Comparison of ENCODE assay signal across 14 mouse cellular contexts in genomic region chr5:136582201-136582600, GRCm38 (mm10). TPM values are rescaled to one million over a fixed set of nuclear protein-coding genes. Genes with fewer than 3 reads are reported as not detected.
A peak's percentile ranks its signal among the peaks of the same experiment; 100 is the strongest.
DNase-seq lines count a peak whose midpoint lies in the region; ATAC-seq and TF ChIP-seq lines count a peak whose summit lies in the region.
"Had no signal": no experiment of that assay in that cellular context is flagged by ENCODE, and none has a peak within 500 bp of the region (broad histone marks: within the 10 kb centered on the region; RNA-seq: fewer than 3 reads in every experiment).

No protein-coding gene starts in this region.

- ATAC-seq in forebrain, embryonic 14.5 days = no peak
- ATAC-seq in forebrain, embryonic 16.5 days = no peak
- no peak for ATAC-seq in lung, embryonic 14.5 days (ENCODE audit: insufficient read depth)
- ATAC-seq in hindbrain, embryonic 14.5 days (ENCODE audit: low FRiP score) = no peak
- no peak for ATAC-seq in neural tube, embryonic 13.5 days (ENCODE audit: low read depth)
- ATAC-seq: Patski had no signal

- peaks cover 26% of the 10 kb centered on the region for H3K27me3 ChIP-seq in forebrain, embryonic 14.5 days (replicated peaks; ENCODE audit: control insufficient read depth, insufficient read depth, low read length)
- H3K27me3 ChIP-seq in forebrain, embryonic 16.5 days (replicated peaks; ENCODE audit: control insufficient read depth, insufficient read depth, low read length) = peaks cover 23% of the 10 kb centered on the region; the same call in 1 of the 2 replicates
- H3K27me3 ChIP-seq in lung, embryonic 14.5 days (ENCODE audit: insufficient read depth, low read length) = peaks cover 30% of the 10 kb centered on the region
- peaks cover 24% of the 10 kb centered on the region for H3K27me3 ChIP-seq in hindbrain, embryonic 14.5 days (ENCODE audit: control insufficient read depth, insufficient read depth, low read length)
- H3K27me3 ChIP-seq in neural tube, embryonic 13.5 days = peaks cover 39% of the 10 kb centered on the region
- H3K27me3 ChIP-seq: Patski had no signal

- H3K4me1 ChIP-seq in forebrain, embryonic 14.5 days (ENCODE audit: control insufficient read depth, insufficient read depth, low read length) = no peaks in the 10 kb centered on the region
- H3K4me1 ChIP-seq in forebrain, embryonic 16.5 days (replicated peaks; ENCODE audit: control insufficient read depth, insufficient read depth, low read length) = 0 out of 2 replicates have a peak, but pooled peaks cover 2% of the 10 kb centered on the region
- peaks cover 3% of the 10 kb centered on the region; the same call in 1 of the 2 replicates for H3K4me1 ChIP-seq in lung, embryonic 14.5 days (ENCODE audit: insufficient read depth)
- H3K4me1 ChIP-seq in hindbrain, embryonic 14.5 days (replicated peaks; ENCODE audit: control insufficient read depth, insufficient read depth, low read length) = no peaks in the 10 kb centered on the region; the same call in 1 of the 2 replicates
- peaks cover 16% of the 10 kb centered on the region for H3K4me1 ChIP-seq in neural tube, embryonic 13.5 days (replicated peaks)

- no peak overlapping the region for H3K9ac ChIP-seq in forebrain, embryonic 14.5 days (ENCODE audit: low read length)
- H3K9ac ChIP-seq in forebrain, embryonic 16.5 days (replicated peaks; ENCODE audit: low read depth, low read length) = no peak overlapping the region
- H3K9ac ChIP-seq in lung, embryonic 14.5 days = no peak overlapping the region
- H3K9ac ChIP-seq in hindbrain, embryonic 14.5 days = no peak overlapping the region
- no peak overlapping the region for H3K9ac ChIP-seq in neural tube, embryonic 13.5 days
- H3K9ac ChIP-seq: liver, embryonic 13.5 days had no signal

- 12% methylated on average over 12 of the region's 12 CpGs for WGBS in forebrain, embryonic 14.5 days
- WGBS in forebrain, embryonic 16.5 days = 12% methylated on average over 12 of the region's 12 CpGs
- 4% methylated on average over 12 of the region's 12 CpGs for WGBS in lung, embryonic 14.5 days
- WGBS in hindbrain, embryonic 14.5 days = 8% methylated on average over 12 of the region's 12 CpGs
- WGBS in neural tube, embryonic 13.5 days = 4% methylated on average over 12 of the region's 12 CpGs

- no peaks in the 10 kb centered on the region for H3K9me3 ChIP-seq in forebrain, embryonic 14.5 days (replicated peaks; ENCODE audit: control insufficient read depth, low read length)
- H3K9me3 ChIP-seq in forebrain, embryonic 16.5 days (ENCODE audit: control insufficient read depth, low read length) = no peaks in the 10 kb centered on the region; the same call in 1 of the 2 replicates
- H3K9me3 ChIP-seq in lung, embryonic 14.5 days (ENCODE audit: low read depth, low read length) = no peaks in the 10 kb centered on the region
- H3K9me3 ChIP-seq in hindbrain, embryonic 14.5 days (ENCODE audit: control insufficient read depth, low read length) = no peaks in the 10 kb centered on the region
- no peaks in the 10 kb centered on the region for H3K9me3 ChIP-seq in neural tube, embryonic 13.5 days
- H3K9me3 ChIP-seq: liver, embryonic 13.5 days had no signal

- no peak overlapping the region for H3K4me3 ChIP-seq in forebrain, embryonic 14.5 days (ENCODE audit: low read depth, low read length)
- no peak overlapping the region for H3K4me3 ChIP-seq in forebrain, embryonic 16.5 days (replicated peaks; ENCODE audit: low read length)
- H3K4me3 ChIP-seq in lung, embryonic 14.5 days (ENCODE audit: low read depth, low read length) = no peak overlapping the region
- H3K4me3 ChIP-seq in hindbrain, embryonic 14.5 days (replicated peaks; ENCODE audit: low read length) = no peak overlapping the region
- no peak overlapping the region for H3K4me3 ChIP-seq in neural tube, embryonic 13.5 days
- H3K4me3 ChIP-seq: erythroblast, embryonic 14.5 days; liver, embryonic 13.5 days had no signal

- no peak for TF ChIP-seq CTCF in lung, embryonic 14.5 days (IDR thresholded peaks at IDR 0.05; ENCODE audit: low read depth)

- H3K27ac ChIP-seq in forebrain, embryonic 14.5 days (ENCODE audit: low read depth, low read length) = no peak overlapping the region
- H3K27ac ChIP-seq in forebrain, embryonic 16.5 days (ENCODE audit: low read length) = no peak overlapping the region
- no peak overlapping the region for H3K27ac ChIP-seq in lung, embryonic 14.5 days (ENCODE audit: low read depth)
- no peak overlapping the region for H3K27ac ChIP-seq in hindbrain, embryonic 14.5 days
- H3K27ac ChIP-seq in neural tube, embryonic 13.5 days (replicated peaks) = no peak overlapping the region
- H3K27ac ChIP-seq: liver, embryonic 13.5 days had no signal

- H3K4me2 ChIP-seq in forebrain, embryonic 14.5 days (ENCODE audit: low read length) = peak overlapping the region; percentile 5; the same call in 1 of the 2 replicates
- H3K4me2 ChIP-seq in forebrain, embryonic 16.5 days (ENCODE audit: low read length) = no peak overlapping the region
- H3K4me2 ChIP-seq in lung, embryonic 14.5 days = peak overlapping the region; percentile 41
- H3K4me2 ChIP-seq in hindbrain, embryonic 14.5 days (replicated peaks) = peak overlapping the region; percentile 23; the same call in 1 of the 2 replicates
- H3K4me2 ChIP-seq in neural tube, embryonic 13.5 days = peak overlapping the region; percentile 20; the same call in 1 of the 2 replicates

- H3K36me3 ChIP-seq in forebrain, embryonic 14.5 days (ENCODE audit: control insufficient read depth, insufficient read depth, low read length) = no peaks in the 10 kb centered on the region
- no peaks in the 10 kb centered on the region for H3K36me3 ChIP-seq in forebrain, embryonic 16.5 days (ENCODE audit: control insufficient read depth, insufficient read depth)
- H3K36me3 ChIP-seq in lung, embryonic 14.5 days (ENCODE audit: insufficient read depth) = no peaks in the 10 kb centered on the region
- H3K36me3 ChIP-seq in hindbrain, embryonic 14.5 days (replicated peaks; ENCODE audit: control insufficient read depth, insufficient read depth) = no peaks in the 10 kb centered on the region
- no peaks in the 10 kb centered on the region for H3K36me3 ChIP-seq in neural tube, embryonic 13.5 days
- H3K36me3 ChIP-seq: liver, embryonic 13.5 days had no signal

- intact Hi-C loops in left cerebral cortex, postnatal 4 days (cut with DNase I) = no loop called here

- no peak for DNase-seq in forebrain, embryonic 14.5 days (ENCODE audit: low spot score)
- peak; percentile 11 for DNase-seq in lung, embryonic 14.5 days
- no peak for DNase-seq in lung, postnatal 36 days
- no peak for DNase-seq in hindbrain, embryonic 14.5 days (ENCODE audit: low spot score)
- DNase-seq in Muller cell, postnatal 12 days (ENCODE audit: inconsistent ontology term) = no peak
- DNase-seq in left cerebral cortex, postnatal 4 days = no peak
- DNase-seq: cerebellum, adult 9-11 months; gastrocnemius, postnatal 36 days; liver, embryonic 13.5 days; right cerebral cortex, adult 18-20 months had no signal

RNA-seq across cellular contexts. Expression of gene Cux1, which starts 14.9 kb away (rescaled TPM):
- polyA plus RNA-seq in forebrain, embryonic 14.5 days (2014; fragmentation: Nextera tagmentation; extraction: Ambion mirVana) = 89.6 and 115 TPM in 2 replicates
- 138 and 141 TPM in 2 replicates for polyA plus RNA-seq in forebrain, embryonic 16.5 days (2015; fragmentation: Nextera tagmentation; extraction: Ambion mirVana)
- polyA plus RNA-seq in lung, embryonic 14.5 days (2014; fragmentation: Nextera tagmentation; extraction: Ambion mirVana) = 99.5 and 104 TPM in 2 replicates
- 89.1 and 99.0 TPM in 2 replicates for polyA plus RNA-seq in hindbrain, embryonic 14.5 days (2014; fragmentation: Nextera tagmentation; extraction: Ambion mirVana)
- polyA plus RNA-seq in neural tube, embryonic 13.5 days (2015; fragmentation: Nextera tagmentation; extraction: Ambion mirVana) = 93.9 and 102 TPM in 2 replicates
- 100 to 1,000 TPM; 163 to 173 TPM for total RNA-seq in left cerebral cortex, postnatal 4 days (2021)
